Mouse (Mus musculus): ENCODE measurements at regions not wholly inside any gene's neighbourhood (a gene's known extent, or its start where the extent isn't known, plus 50 kb on each side); places are given as distances from the start of the nearest gene placed in this dataset.

DNA sequence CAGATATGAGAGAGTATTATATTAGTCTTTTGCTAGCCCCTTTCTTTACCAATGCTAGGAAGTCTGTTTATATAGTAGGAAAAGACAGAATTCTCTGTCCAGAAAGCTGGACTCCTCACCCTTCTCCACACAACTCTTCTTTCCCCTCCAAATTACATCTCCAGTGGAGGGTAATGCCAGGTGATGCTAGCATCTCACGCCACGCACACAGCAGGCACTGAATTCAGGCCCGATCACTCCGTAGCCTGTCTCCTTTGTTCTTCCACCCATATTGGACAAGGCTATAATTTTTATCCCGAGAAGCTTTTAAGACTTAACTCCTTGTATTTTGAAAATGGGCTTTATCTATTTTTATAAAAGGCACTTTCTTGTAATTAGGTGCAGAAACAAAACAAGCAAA, 73.0 kb upstream of the Ppara start:
- TF ChIP-seq CTCF (IDR thresholded peaks at IDR 0.05; ENCODE audit: borderline replicate concordance, insufficient read depth, low read length) = no peak
- TF ChIP-seq POLR2A (IDR thresholded peaks at IDR 0.05; ENCODE audit: low read depth, low read length) = no peak
